ENCODE assay signal across 8 mouse cellular contexts in the genomic region with DNA sequence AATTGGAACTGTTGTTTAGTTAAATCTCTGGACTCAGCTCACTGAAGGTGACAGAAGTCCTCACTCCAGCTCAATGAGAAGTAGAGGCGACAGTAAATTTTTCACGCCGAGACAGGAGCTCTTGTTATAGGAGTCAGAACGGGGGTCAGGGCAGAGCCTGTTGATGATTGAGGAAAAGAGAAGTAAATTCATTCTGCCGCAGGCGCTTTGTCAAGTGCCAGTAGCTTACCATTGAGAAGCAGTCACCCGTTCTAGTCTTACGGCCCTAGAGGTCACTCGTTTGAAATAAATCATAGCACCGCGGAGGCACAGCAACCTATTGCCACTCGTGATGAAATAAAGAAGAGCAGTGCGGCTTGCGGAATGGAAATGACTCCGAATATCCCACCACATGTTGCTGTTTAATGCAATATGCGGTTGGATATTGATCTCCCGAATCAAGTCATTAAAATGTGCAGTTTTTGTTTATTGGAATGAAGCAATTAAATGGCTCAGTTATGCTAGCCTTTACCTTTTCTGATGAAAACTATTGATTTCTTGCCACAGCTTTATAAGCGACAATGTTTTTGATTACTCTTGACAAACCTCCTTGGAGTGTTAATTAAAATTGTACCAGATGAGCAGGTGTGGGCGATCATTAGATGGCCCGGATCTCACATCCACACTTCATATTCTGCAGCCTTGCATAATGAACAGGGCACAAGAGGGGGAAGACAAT.
A peak's percentile ranks its signal among the peaks of the same experiment; 100 is the strongest.
DNase-seq lines count a peak whose midpoint lies in the region; ATAC-seq lines count a peak whose summit lies in the region.
"Had no signal": no experiment of that assay in that cellular context is flagged by ENCODE, and none has a peak within 500 bp of the region (broad histone marks: within the 10 kb centered on the region; RNA-seq: fewer than 3 reads in every experiment).

No protein-coding gene starts in this region.

- no peaks in the 10 kb centered on the region for H3K36me3 ChIP-seq in forebrain, embryonic 14.5 days (ENCODE audit: control insufficient read depth, insufficient read depth, low read length)
- H3K36me3 ChIP-seq in hindbrain, embryonic 16.5 days (ENCODE audit: control insufficient read depth, insufficient read depth, low read length), result no peaks in the 10 kb centered on the region
- no peaks in the 10 kb centered on the region for H3K36me3 ChIP-seq in limb, embryonic 13.5 days
- no peaks in the 10 kb centered on the region for H3K36me3 ChIP-seq in neural tube, embryonic 14.5 days (ENCODE audit: control insufficient read depth, insufficient read depth, low read length)

- 0 out of 2 replicates have a peak, but pooled peaks cover 3% of the 10 kb centered on the region for H3K9me3 ChIP-seq in forebrain, embryonic 14.5 days (replicated peaks; ENCODE audit: control insufficient read depth, low read length)
- H3K9me3 ChIP-seq in hindbrain, embryonic 16.5 days (ENCODE audit: control insufficient read depth, low read length), result peaks cover 3% of the 10 kb centered on the region
- H3K9me3 ChIP-seq in limb, embryonic 13.5 days, result no peaks in the 10 kb centered on the region
- H3K9me3 ChIP-seq in neural tube, embryonic 14.5 days (ENCODE audit: control insufficient read depth, low read length), result no peaks in the 10 kb centered on the region

- DNase-seq in forebrain, embryonic 14.5 days (ENCODE audit: low spot score), result peak; percentile 54
- DNase-seq in frontal cortex, postnatal 10 days (ENCODE audit: low spot score in 2 of 2), result no peak
- DNase-seq in cerebellum, adult 11 months, result no peak
- DNase-seq in right cerebral cortex, adult 2 months (ENCODE audit: low spot score in 2 of 2), result no peak
- DNase-seq: heart, adult 2 months had no signal

- ATAC-seq in forebrain, embryonic 14.5 days, result peak; percentile 49
- no peak for ATAC-seq in hindbrain, embryonic 16.5 days
- ATAC-seq in limb, embryonic 13.5 days (ENCODE audit: low FRiP score, low read depth), result no peak
- ATAC-seq in neural tube, embryonic 14.5 days (ENCODE audit: low read depth), result 0 out of 2 replicates have a peak, but pooled peaks have one; percentile 42

- no peak overlapping the region for H3K9ac ChIP-seq in forebrain, embryonic 14.5 days (ENCODE audit: low read length)
- no peak overlapping the region for H3K9ac ChIP-seq in hindbrain, embryonic 16.5 days (ENCODE audit: low read depth, low read length)
- no peak overlapping the region for H3K9ac ChIP-seq in limb, embryonic 13.5 days
- H3K9ac ChIP-seq in neural tube, embryonic 14.5 days (replicated peaks; ENCODE audit: low read depth, low read length), result no peak overlapping the region

- 44% methylated on average over 20 of the region's 20 CpGs for WGBS in forebrain, embryonic 14.5 days
- WGBS in hindbrain, embryonic 16.5 days, result 21% methylated on average over 20 of the region's 20 CpGs
- 32% methylated on average over 20 of the region's 20 CpGs for WGBS in limb, embryonic 13.5 days
- 10% methylated on average over 20 of the region's 20 CpGs for WGBS in neural tube, embryonic 14.5 days

- no peaks in the 10 kb centered on the region for H3K27me3 ChIP-seq in forebrain, embryonic 14.5 days (replicated peaks; ENCODE audit: control insufficient read depth, insufficient read depth, low read length)
- H3K27me3 ChIP-seq in hindbrain, embryonic 16.5 days (replicated peaks; ENCODE audit: control insufficient read depth, insufficient read depth, low read length), result peaks cover 4% of the 10 kb centered on the region
- H3K27me3 ChIP-seq in limb, embryonic 13.5 days, result no peaks in the 10 kb centered on the region; the same call in 1 of the 2 replicates
- H3K27me3 ChIP-seq in neural tube, embryonic 14.5 days (ENCODE audit: control insufficient read depth, insufficient read depth, low read length), result no peaks in the 10 kb centered on the region

- H3K27ac ChIP-seq in forebrain, embryonic 14.5 days (ENCODE audit: low read depth, low read length), result no peak overlapping the region
- H3K27ac ChIP-seq in hindbrain, embryonic 16.5 days (ENCODE audit: low read depth, low read length), result no peak overlapping the region
- no peak overlapping the region for H3K27ac ChIP-seq in limb, embryonic 13.5 days
- H3K27ac ChIP-seq in neural tube, embryonic 14.5 days (ENCODE audit: low read depth, low read length), result no peak overlapping the region
- H3K27ac ChIP-seq: heart, adult 2 months had no signal

- peaks cover 10% of the 10 kb centered on the region; the same call in 1 of the 2 replicates for H3K4me1 ChIP-seq in forebrain, embryonic 14.5 days (ENCODE audit: control insufficient read depth, insufficient read depth, low read length)
- peaks cover 16% of the 10 kb centered on the region for H3K4me1 ChIP-seq in hindbrain, embryonic 16.5 days (ENCODE audit: control insufficient read depth, insufficient read depth, low read depth, low read length)
- peaks cover 11% of the 10 kb centered on the region for H3K4me1 ChIP-seq in limb, embryonic 13.5 days
- peaks cover 28% of the 10 kb centered on the region for H3K4me1 ChIP-seq in neural tube, embryonic 14.5 days (ENCODE audit: control insufficient read depth, insufficient read depth, low read length)

- H3K4me2 ChIP-seq in forebrain, embryonic 14.5 days (ENCODE audit: low read length), result peak overlapping the region; percentile 16; the same call in 1 of the 2 replicates
- peak overlapping the region; percentile 51 for H3K4me2 ChIP-seq in hindbrain, embryonic 16.5 days (ENCODE audit: low read length)
- H3K4me2 ChIP-seq in limb, embryonic 13.5 days (replicated peaks), result peak overlapping the region; percentile 42
- peak overlapping the region; percentile 34 for H3K4me2 ChIP-seq in neural tube, embryonic 14.5 days (ENCODE audit: low read depth, low read length)

- H3K4me3 ChIP-seq in forebrain, embryonic 14.5 days (ENCODE audit: low read depth, low read length), result no peak overlapping the region
- H3K4me3 ChIP-seq in hindbrain, embryonic 16.5 days (ENCODE audit: low read length), result peak overlapping the region; percentile 12
- H3K4me3 ChIP-seq in limb, embryonic 13.5 days, result 0 out of 2 replicates have a peak overlapping the region, but pooled peaks have one; percentile 10
- no peak overlapping the region for H3K4me3 ChIP-seq in neural tube, embryonic 14.5 days (ENCODE audit: low read depth, low read length)
- H3K4me3 ChIP-seq: heart, adult 2 months had no signal

Comparison
In these comparisons a context has a peak if more than half of its experiments do, and no peak if none do; other contexts are left out.
1. ATAC-seq: peak in forebrain, embryonic 14.5 days (single experiment) and neural tube, embryonic 14.5 days (single experiment); none in hindbrain, embryonic 16.5 days (single experiment) and limb, embryonic 13.5 days (single experiment).
2. H3K4me3 ChIP-seq: peak in hindbrain, embryonic 16.5 days (single experiment) and limb, embryonic 13.5 days (single experiment); none in forebrain, embryonic 14.5 days (single experiment) and neural tube, embryonic 14.5 days (single experiment).
3. Peak in every context shown above with its lines, with median percentiles within 50 percentile points of each other: H3K4me2 ChIP-seq.